Mouse (Mus musculus) neural tube, embryonic 11.5 days (tissue): Measurements from ENCODE around the gene Ckap2l. TPM values are rescaled to one million over a fixed set of nuclear protein-coding genes. Genes with fewer than 3 reads are reported as not detected.
A peak's percentile ranks its signal among the peaks of the same experiment; 100 is the strongest.

Experiments used
- ATAC-seq: fragments of 200-750 bp; cut with Nextera tagmentation; 2 replicates; pipeline ENCODE4 v1.8.0; 2017; ENCODE audit warnings: moderate number of reproducible peaks, mild to moderate bottlenecking, moderate TSS enrichment, moderate library complexity; ENCODE audit not compliant: insufficient read depth, low FRiP score, low TSS enrichment
- DNase-seq: peaks from one replicate; pipeline ENCODE4 v3.0.0-alpha.2; 2015; ENCODE audit warnings: low spot score
- H3K27ac ChIP-seq: fragments of 300-500 bp; sonication (generic); 2 replicates; pipeline ENCODE4 v1.5.1; 2014; ENCODE audit warnings: low read depth, mild to moderate bottlenecking, low read length
- H3K27me3 ChIP-seq: fragments of 300-500 bp; sonication (generic); 2 replicates; pipeline ENCODE4 v1.6.1; 2014; ENCODE audit warnings: mild to moderate bottlenecking, low read length, mixed read lengths; ENCODE audit not compliant: control insufficient read depth, insufficient read depth
- H3K36me3 ChIP-seq: fragments of 300-500 bp; sonication (generic); 2 replicates; pipeline ENCODE4 v1.6.1; 2014; ENCODE audit warnings: mild to moderate bottlenecking, low read length, moderate library complexity, mixed read lengths; ENCODE audit not compliant: control insufficient read depth, insufficient read depth
- H3K4me1 ChIP-seq: fragments of 300-500 bp; sonication (generic); 2 replicates; pipeline ENCODE4 v1.6.1; 2014; ENCODE audit warnings: low read length, mixed read lengths; ENCODE audit not compliant: control insufficient read depth, insufficient read depth
- H3K4me2 ChIP-seq: fragments of 300-500 bp; sonication (generic); 2 replicates; pipeline ENCODE4 v1.6.1; 2014; ENCODE audit warnings: low read depth, mild to moderate bottlenecking, moderate library complexity
- H3K4me3 ChIP-seq: fragments of 300-500 bp; sonication (generic); 2 replicates; pipeline ENCODE4 v1.5.1; 2014; ENCODE audit warnings: low read depth, low read length
- H3K9ac ChIP-seq: fragments of 300-500 bp; sonication (generic); 2 replicates; pipeline ENCODE4 v1.6.1; 2014; ENCODE audit warnings: mild to moderate bottlenecking, low read length
- H3K9me3 ChIP-seq: fragments of 300-500 bp; sonication (generic); 2 replicates; pipeline ENCODE4 v1.6.1; 2016; ENCODE audit warnings: low read length; ENCODE audit not compliant: control insufficient read depth
- WGBS: fragments of 180-500 bp; shearing (Covaris S2); extraction: QIAGEN DNeasy Blood & Tissue Kit; methylation state at CpG from one replicate; pipeline ENCODE4 v1.1.7; 2014; 5-methylcytosine and 5-hydroxymethylcytosine counted together
- polyA plus RNA-seq: library from polyadenylated mRNA; unstranded; fragments of >200 nt; fragmentation: Nextera tagmentation; extraction: Ambion mirVana; gene quantifications from 2 replicates; pipeline ENCODE4 v1.2.1, GENCODE M21; 2014

Gene Ckap2l
- polyA plus RNA-seq, 1 experiment from 2014 or later = 74.6 TPM

DNA sequence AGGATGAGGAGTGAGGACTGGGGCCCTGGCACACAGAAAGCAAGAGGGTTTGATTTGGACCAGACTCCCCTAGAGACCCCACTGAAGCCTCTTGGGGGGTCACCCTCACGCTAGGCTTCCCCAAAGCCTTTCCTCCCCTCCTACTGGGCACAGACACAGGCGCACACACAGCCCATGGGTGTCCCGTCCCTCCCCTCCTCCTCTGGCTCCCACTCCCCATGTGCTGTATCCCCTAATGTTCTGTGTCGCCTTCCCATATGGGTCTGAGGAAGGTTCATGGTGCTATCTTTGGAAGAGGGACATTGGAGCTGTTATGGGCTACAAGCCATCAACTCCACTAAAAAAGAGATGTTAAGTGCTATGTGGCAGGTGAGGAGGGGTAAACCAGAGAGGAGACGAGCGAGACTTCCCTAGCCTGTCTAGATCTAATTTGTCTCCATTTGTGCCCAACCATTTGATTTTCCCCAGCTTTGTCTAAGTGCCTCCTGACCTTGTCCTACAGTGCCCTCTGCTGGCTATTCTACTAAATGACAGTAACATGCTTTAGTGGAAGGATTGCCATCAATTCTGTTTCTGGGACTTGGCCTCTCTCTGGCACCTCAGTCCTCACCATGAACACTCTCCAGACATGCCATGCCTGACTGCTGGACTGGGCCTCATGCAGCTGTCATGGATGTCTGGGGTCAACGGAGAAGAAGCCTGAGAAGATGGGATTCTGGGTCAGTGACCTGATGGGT is 38.4 kb downstream of the Ckap2l start:
- no peak overlapping the region for H3K27ac ChIP-seq
- H3K4me1 ChIP-seq = no peaks in the 10 kb centered on the region
- no peaks in the 10 kb centered on the region for H3K27me3 ChIP-seq
- H3K9me3 ChIP-seq = no peaks in the 10 kb centered on the region
- H3K9ac ChIP-seq = no peak overlapping the region
- H3K4me2 ChIP-seq = no peak overlapping the region
- DNase-seq = peak; percentile 69
- 0 out of 2 replicates have a peak, but pooled peaks have one; percentile 58 for ATAC-seq
- H3K36me3 ChIP-seq = no peaks in the 10 kb centered on the region
- H3K4me3 ChIP-seq = no peak overlapping the region
- 39% methylated on average over 7 of the region's 7 CpGs for WGBS

DNA sequence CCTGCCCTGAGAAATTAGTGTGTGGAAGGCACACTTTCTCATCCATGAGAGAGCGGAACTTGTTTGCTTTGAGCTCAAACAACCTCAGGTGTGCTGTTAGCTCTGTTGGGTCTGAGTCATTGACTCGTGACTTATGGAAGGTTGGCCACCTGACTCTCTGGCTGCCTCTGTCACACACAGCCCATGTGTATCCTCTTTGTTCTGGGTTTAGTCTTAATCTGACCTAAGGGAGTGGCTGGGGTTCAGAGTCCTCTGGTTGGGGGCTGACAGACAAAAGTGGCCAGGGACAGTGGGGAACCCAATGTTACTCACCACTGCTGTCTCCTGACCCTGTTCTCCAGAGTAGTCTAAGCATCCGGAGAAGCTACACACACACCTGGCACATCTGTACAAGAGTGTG is 39.0 kb downstream of the Ckap2l start:
- H3K4me1 ChIP-seq = no peaks in the 10 kb centered on the region
- H3K4me3 ChIP-seq = no peak overlapping the region
- no peak for DNase-seq
- H3K9ac ChIP-seq = no peak overlapping the region
- H3K27ac ChIP-seq = no peak overlapping the region
- no peak overlapping the region for H3K4me2 ChIP-seq
- H3K9me3 ChIP-seq = no peaks in the 10 kb centered on the region
- 94% methylated on average over 3 of the region's 3 CpGs for WGBS
- no peaks in the 10 kb centered on the region for H3K27me3 ChIP-seq
- H3K36me3 ChIP-seq = no peaks in the 10 kb centered on the region
- ATAC-seq = no peak

DNA sequence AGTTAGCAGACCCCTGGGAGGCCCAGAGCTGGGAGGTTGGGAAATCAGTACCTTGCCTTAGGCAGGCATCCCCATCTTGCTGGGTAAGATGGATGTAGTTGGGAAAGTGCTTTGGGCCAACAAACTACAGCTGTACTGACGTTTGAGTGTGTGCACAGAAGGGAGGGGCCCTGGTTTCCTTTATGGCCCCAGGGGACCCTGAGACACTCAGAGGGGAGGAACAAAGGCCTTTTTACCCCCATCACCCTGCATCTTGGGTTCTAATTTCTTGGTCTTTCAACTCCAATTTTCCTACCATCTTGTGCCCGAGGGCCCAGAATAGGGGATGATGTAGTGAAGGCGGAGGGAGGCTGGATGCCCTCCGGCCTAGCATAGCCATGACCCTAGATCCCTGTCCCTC is 41.0 kb downstream of the Ckap2l start:
- no peaks in the 10 kb centered on the region for H3K36me3 ChIP-seq
- H3K27me3 ChIP-seq = no peaks in the 10 kb centered on the region
- no peak overlapping the region for H3K9ac ChIP-seq
- no peak overlapping the region for H3K27ac ChIP-seq
- H3K4me2 ChIP-seq = no peak overlapping the region
- H3K4me3 ChIP-seq = no peak overlapping the region
- DNase-seq (no peak), ATAC-seq (no peak)
- H3K4me1 ChIP-seq = no peaks in the 10 kb centered on the region
- 67% methylated on average over 4 of the region's 4 CpGs for WGBS
- H3K9me3 ChIP-seq = no peaks in the 10 kb centered on the region

DNA sequence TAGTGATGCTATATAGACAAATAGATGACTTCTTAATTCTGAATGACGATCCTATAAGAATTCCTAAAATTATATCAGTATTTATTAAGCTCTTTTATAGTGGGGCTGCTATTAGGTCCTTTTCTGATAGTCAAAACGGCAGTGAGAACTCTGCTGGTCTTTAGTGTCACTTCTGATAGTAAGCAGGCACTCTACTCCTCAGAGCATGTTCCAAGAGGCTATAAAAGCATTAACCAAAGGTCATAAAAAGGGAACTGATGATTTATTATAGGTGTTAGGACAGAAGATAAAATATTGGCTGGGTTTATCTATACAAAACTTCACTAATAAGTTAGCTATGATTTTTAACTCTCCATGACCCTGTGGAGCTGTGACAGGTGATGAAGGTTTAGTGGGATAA is 42.9 kb downstream of the Ckap2l start:
- Histone ChIP-seq H3K27me3 (no peaks in the 10 kb centered on the region), H3K4me2 (no peak overlapping the region), H3K9me3 (no peaks in the 10 kb centered on the region), H3K4me3 (no peak overlapping the region), H3K4me1 (no peaks in the 10 kb centered on the region), H3K9ac (no peak overlapping the region), H3K27ac (no peak overlapping the region), H3K36me3 (no peaks in the 10 kb centered on the region)
- DNase-seq (no peak), ATAC-seq (no peak)
- 67% methylated on average over 2 of the region's 2 CpGs for WGBS

DNA sequence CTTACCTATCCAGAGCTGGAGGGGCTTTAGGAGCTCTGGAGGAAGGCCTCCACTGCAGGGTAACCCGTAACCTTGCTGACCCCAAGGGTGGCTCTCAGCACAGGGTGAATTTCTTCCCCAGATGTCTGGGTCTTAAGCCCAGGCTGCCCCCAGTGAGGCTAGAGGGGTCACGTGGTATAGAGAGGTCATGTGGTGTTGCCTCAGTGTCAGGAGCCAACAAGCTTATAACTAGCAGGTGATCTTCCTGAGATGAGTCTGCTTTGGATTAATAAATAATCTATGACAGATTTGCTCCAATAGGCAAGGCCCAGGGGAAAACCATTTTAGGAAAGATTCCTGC is 43.4 kb downstream of the Ckap2l start:
- Histone ChIP-seq H3K27me3 (no peaks in the 10 kb centered on the region), H3K27ac (no peak overlapping the region), H3K4me1 (no peaks in the 10 kb centered on the region), H3K4me3 (no peak overlapping the region), H3K9ac (no peak overlapping the region), H3K4me2 (no peak overlapping the region), H3K36me3 (no peaks in the 10 kb centered on the region), H3K9me3 (no peaks in the 10 kb centered on the region)
- DNase-seq (no peak), ATAC-seq (no peak)
- 47% methylated on average over 2 of the region's 2 CpGs for WGBS

DNA sequence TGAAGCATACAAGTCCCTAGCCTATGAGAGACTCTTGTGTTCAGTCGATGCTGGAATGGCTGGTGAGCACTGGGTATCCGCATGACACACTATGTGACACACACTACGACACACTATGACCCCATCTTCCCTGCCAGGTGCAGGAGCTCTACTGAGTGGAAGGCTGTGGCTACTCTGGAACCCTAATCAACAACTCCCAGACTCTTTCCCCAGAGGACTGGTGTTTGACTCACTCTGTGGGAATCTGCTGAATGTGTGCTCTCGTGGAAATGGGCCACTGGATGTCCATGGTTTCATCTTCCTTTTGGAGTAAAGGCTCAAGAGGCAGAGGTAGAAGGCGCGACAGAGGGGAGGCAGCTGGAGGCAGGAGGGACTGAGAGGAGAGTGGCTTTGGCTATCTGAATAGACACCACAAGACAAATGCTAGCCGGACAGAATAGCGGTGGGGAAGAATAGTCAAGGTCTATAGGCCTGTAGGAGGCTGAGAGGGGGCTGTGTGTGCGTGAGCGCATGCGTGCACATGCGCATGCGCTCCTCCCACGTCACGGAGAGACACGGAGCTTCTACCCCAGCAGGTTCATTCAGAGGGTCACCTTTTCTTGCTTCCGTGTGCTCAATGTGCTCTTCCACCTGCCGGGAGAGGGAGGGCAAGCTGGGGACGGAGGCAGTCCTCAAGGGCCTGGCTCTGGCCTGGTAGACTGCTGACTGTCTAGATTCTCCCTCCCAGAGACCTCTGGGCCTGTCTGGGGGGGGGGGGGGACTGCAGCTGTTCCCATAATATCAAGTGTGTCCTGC is 44.0 kb downstream of the Ckap2l start:
- 91% methylated on average over 19 of the region's 19 CpGs for WGBS
- Histone ChIP-seq H3K9ac (no peak overlapping the region), H3K9me3 (no peaks in the 10 kb centered on the region), H3K27me3 (no peaks in the 10 kb centered on the region), H3K4me3 (no peak overlapping the region), H3K4me1 (no peaks in the 10 kb centered on the region), H3K36me3 (no peaks in the 10 kb centered on the region), H3K27ac (no peak overlapping the region), H3K4me2 (no peak overlapping the region)
- DNase-seq (no peak), ATAC-seq (no peak)

DNA sequence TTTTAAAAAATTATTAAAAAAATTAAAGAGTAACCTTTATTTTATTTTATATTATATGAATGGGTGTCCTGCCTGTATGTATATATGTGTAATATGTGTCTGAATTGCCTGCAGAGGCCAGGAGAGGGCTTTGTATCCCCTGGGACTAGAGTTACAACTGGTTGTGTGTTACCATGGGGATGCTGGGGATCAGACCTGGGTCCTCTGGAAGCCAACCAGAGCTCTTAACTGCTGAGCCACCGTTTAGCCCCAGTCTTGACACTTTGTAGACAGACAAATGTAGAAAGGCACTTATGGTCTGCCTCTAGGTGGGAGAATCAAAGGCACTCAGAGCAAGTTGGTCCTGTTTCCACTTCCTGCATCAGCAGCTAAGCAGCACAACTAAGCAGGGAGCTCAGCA is 47.7 kb downstream of the Ckap2l start:
- H3K9me3 ChIP-seq = no peaks in the 10 kb centered on the region
- DNase-seq (no peak), ATAC-seq (no peak)
- no peaks in the 10 kb centered on the region for H3K27me3 ChIP-seq
- H3K9ac ChIP-seq = no peak overlapping the region
- no peak overlapping the region for H3K4me3 ChIP-seq
- H3K4me2 ChIP-seq = no peak overlapping the region
- WGBS = 56% methylated on average over 1 of the region's 1 CpGs
- H3K4me1 ChIP-seq = no peaks in the 10 kb centered on the region
- no peak overlapping the region for H3K27ac ChIP-seq
- H3K36me3 ChIP-seq = no peaks in the 10 kb centered on the region

DNA sequence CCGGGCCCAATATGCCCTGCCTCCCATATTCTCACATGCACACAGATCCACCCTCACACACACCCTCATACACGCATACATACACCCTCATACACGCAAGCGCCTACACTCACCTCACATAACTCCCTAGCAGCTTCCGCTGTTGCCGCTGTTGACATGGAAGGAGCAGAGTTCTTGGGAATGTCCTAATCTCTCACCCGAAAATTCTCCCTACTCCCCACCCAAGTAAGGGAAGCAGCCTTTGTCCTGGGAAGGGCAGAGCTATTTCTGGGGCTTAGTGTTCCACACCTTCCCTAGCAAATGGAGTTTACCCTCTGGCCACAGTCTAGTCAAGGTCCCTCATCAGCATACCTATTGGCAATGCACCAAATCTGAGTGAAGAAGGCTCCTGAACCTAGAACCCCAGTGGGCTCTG is 49.3 kb downstream of the Ckap2l start:
- whole genome bisulfite sequencing = 91% methylated on average over 7 of the region's 7 CpGs
- Histone ChIP-seq H3K27me3 (no peaks in the 10 kb centered on the region), H3K9me3 (no peaks in the 10 kb centered on the region), H3K27ac (no peak overlapping the region), H3K9ac (no peak overlapping the region), H3K4me1 (no peaks in the 10 kb centered on the region), H3K4me2 (no peak overlapping the region), H3K36me3 (no peaks in the 10 kb centered on the region), H3K4me3 (no peak overlapping the region)
- no peak for ATAC-seq
- no peak for DNase-seq

DNA sequence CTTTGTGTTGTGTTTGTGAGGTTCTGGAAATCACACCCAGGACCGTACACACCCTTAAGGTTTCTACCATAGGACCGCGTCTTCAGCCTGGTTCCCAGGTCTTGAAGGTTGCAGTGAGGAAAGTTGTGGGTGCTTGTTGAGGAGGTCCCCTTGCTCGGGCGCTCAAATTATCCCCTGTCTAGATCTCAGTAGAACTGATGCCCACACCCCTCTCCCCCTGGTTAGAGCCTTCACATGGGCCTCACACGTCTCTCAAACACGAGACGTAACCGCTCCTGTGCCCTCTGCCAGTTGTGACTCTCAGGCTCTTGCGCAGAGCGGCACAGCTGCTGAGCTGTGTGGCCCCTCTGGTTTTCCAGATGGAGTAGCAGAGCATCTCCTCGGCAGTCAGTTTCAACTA is 50.1 kb downstream of the Ckap2l start:
- H3K4me3 ChIP-seq = no peak overlapping the region
- no peaks in the 10 kb centered on the region for H3K4me1 ChIP-seq
- H3K27me3 ChIP-seq = no peaks in the 10 kb centered on the region
- WGBS = 92% methylated on average over 12 of the region's 12 CpGs
- no peak overlapping the region for H3K27ac ChIP-seq
- H3K4me2 ChIP-seq = no peak overlapping the region
- ATAC-seq (no peak), DNase-seq (no peak)
- H3K36me3 ChIP-seq = no peaks in the 10 kb centered on the region
- no peaks in the 10 kb centered on the region for H3K9me3 ChIP-seq
- no peak overlapping the region for H3K9ac ChIP-seq
